Mouse (Mus musculus) limb, embryonic 12.5 days (tissue): ENCODE measurements at regions not wholly inside any gene's neighbourhood (a gene's known extent, or its start where the extent isn't known, plus 50 kb on each side); places are given as distances from the start of the nearest gene placed in this dataset.
"Not testable (repeated sequence)": the region's sequence is repeated elsewhere in the genome, so short reads cannot be mapped to it uniquely, and the experiment has no call there.

Source experiments
- ATAC-seq: fragments of 200-750 bp; cut with Nextera tagmentation; 2 replicates; pipeline ENCODE4 v1.8.0; 2017; ENCODE audit warnings: low read depth, moderate TSS enrichment; ENCODE audit not compliant: insufficient number of reproducible peaks, insufficient read depth, low FRiP score, low TSS enrichment
- H3K27ac ChIP-seq: fragments of 300-500 bp; sonication (generic); 2 replicates; pipeline ENCODE4 v1.5.1; 2016; ENCODE audit warnings: mild to moderate bottlenecking, moderate library complexity
- H3K27me3 ChIP-seq: fragments of 300-500 bp; sonication (generic); 2 replicates; pipeline ENCODE4 v1.6.1; 2016; ENCODE audit warnings: mild to moderate bottlenecking, moderate library complexity
- H3K36me3 ChIP-seq: fragments of 300-500 bp; sonication (generic); 2 replicates; pipeline ENCODE4 v1.6.1; 2016; ENCODE audit warnings: mild to moderate bottlenecking, moderate library complexity
- H3K4me1 ChIP-seq: fragments of 300-500 bp; sonication (generic); replicated peaks from 2 replicates; pipeline ENCODE4 v1.6.1; 2016
- H3K4me2 ChIP-seq: fragments of 300-500 bp; sonication (generic); 2 replicates; pipeline ENCODE4 v1.6.1; 2016; ENCODE audit warnings: mild to moderate bottlenecking, moderate library complexity
- H3K4me3 ChIP-seq: fragments of 300-500 bp; sonication (generic); replicated peaks from 2 replicates; pipeline ENCODE4 v1.5.1; 2016; ENCODE audit warnings: mild to moderate bottlenecking
- H3K9ac ChIP-seq: fragments of 300-500 bp; sonication (generic); replicated peaks from 2 replicates; pipeline ENCODE4 v1.6.1; 2016; ENCODE audit warnings: mild to moderate bottlenecking, moderate library complexity
- H3K9me3 ChIP-seq: fragments of 300-500 bp; sonication (generic); 2 replicates; pipeline ENCODE4 v1.6.1; 2016; ENCODE audit warnings: mild to moderate bottlenecking, moderate library complexity
- WGBS: fragments of 180-500 bp; shearing (Covaris S2); methylation state at CpG from one replicate; pipeline ENCODE4 v1.1.7; 2016; 5-methylcytosine and 5-hydroxymethylcytosine counted together

GRCm38 (mm10) chr12:8410410-8411341 lies 89.1 kb downstream of the Rhob start:
- H3K4me2 ChIP-seq = peak overlapping the region; percentile 11; the same call in 1 of the 2 replicates
- no peak overlapping the region for H3K4me3 ChIP-seq
- 50% methylated on average over 24 of the region's 24 CpGs for WGBS
- ATAC-seq = no peak; the same call in 1 of the 2 replicates
- H3K9me3 ChIP-seq = no peaks in the 10 kb centered on the region
- no peaks in the 10 kb centered on the region for H3K36me3 ChIP-seq
- H3K27ac ChIP-seq = no peak overlapping the region
- no peaks in the 10 kb centered on the region for H3K27me3 ChIP-seq
- 0 out of 2 replicates have a peak overlapping the region, but pooled peaks have one; percentile 12 for H3K9ac ChIP-seq
- H3K4me1 ChIP-seq = peaks cover 14% of the 10 kb centered on the region

GRCm38 (mm10) chr12:8402084-8402483 lies 88.9 kb downstream of the Hs1bp3 start:
- Histone ChIP-seq H3K4me1 (peaks cover 7% of the 10 kb centered on the region), H3K4me2 (no peak overlapping the region), H3K36me3 (no peaks in the 10 kb centered on the region), H3K27me3 (no peaks in the 10 kb centered on the region), H3K27ac (no peak overlapping the region), H3K4me3 (no peak overlapping the region), H3K9ac (no peak overlapping the region), H3K9me3 (no peaks in the 10 kb centered on the region)
- WGBS = 46% methylated on average over 5 of the region's 5 CpGs
- ATAC-seq = peak; percentile 63

DNA sequence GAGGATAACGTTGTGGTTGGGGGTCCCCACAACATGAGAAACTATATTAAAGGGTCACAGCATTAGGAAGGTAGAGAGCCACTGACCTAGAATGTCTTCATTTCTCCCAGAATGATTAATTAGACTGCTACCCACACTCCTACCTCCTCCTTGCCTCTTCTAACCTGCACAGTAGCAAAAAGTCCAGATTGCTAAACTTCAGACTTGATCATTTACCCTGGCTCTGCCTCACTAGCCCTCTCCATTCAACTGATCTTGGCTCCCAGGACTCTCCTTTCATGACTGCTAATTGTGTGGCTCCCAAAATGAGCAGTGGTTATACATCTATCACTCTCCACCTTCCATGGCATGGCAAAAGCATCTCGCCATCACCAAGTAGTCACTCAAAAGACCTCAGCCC lies 88.1 kb downstream of the Hs1bp3 start:
- H3K9me3 ChIP-seq = no peaks in the 10 kb centered on the region
- no peak overlapping the region for H3K27ac ChIP-seq
- no peaks in the 10 kb centered on the region for H3K36me3 ChIP-seq
- H3K4me1 ChIP-seq = peaks cover 7% of the 10 kb centered on the region
- no peaks in the 10 kb centered on the region for H3K27me3 ChIP-seq
- H3K4me3 ChIP-seq = no peak overlapping the region
- no peak overlapping the region for H3K4me2 ChIP-seq
- ATAC-seq = no peak
- no peak overlapping the region for H3K9ac ChIP-seq
- 96% methylated on average over 2 of the region's 2 CpGs for WGBS

- Histone ChIP-seq H3K9ac (no peak overlapping the region), H3K36me3 (no peaks in the 10 kb centered on the region), H3K4me2 (no peak overlapping the region), H3K9me3 (no peaks in the 10 kb centered on the region), H3K4me3 (no peak overlapping the region), H3K27me3 (no peaks in the 10 kb centered on the region), H3K4me1 (peaks cover 7% of the 10 kb centered on the region), H3K27ac (no peak overlapping the region)
- ATAC-seq = no peak
- WGBS = 85% methylated on average over 10 of the region's 10 CpGs
Measured at GRCm38 (mm10) chr12:8400345-8401130, 87.3 kb downstream of the Hs1bp3 start.

- Histone ChIP-seq H3K27ac (no peak overlapping the region), H3K4me1 (peaks cover 17% of the 10 kb centered on the region), H3K4me3 (no peak overlapping the region), H3K9ac (no peak overlapping the region), H3K4me2 (no peak overlapping the region), H3K36me3 (no peaks in the 10 kb centered on the region), H3K27me3 (no peaks in the 10 kb centered on the region), H3K9me3 (no peaks in the 10 kb centered on the region)
- WGBS = 77% methylated on average over 3 of the region's 3 CpGs
- no peak for ATAC-seq
Measured at GRCm38 (mm10) chr12:8398852-8399251, 85.6 kb downstream of the Hs1bp3 start.

GRCm38 (mm10) chr12:8396408-8396807 lies 83.2 kb downstream of the Hs1bp3 start:
- not testable (repeated sequence) for H3K4me3 ChIP-seq, ATAC-seq
- 94% methylated on average over 5 of the region's 6 CpGs for WGBS

GRCm38 (mm10) chr12:8394894-8395297 lies 81.7 kb downstream of the Hs1bp3 start:
- Histone ChIP-seq H3K36me3 (no peaks in the 10 kb centered on the region), H3K4me2 (no peak overlapping the region), H3K9me3 (no peaks in the 10 kb centered on the region), H3K4me3 (no peak overlapping the region), H3K27ac (peak overlapping the region; percentile 62; the same call in 1 of the 2 replicates), H3K4me1 (peaks cover 9% of the 10 kb centered on the region), H3K27me3 (no peaks in the 10 kb centered on the region), H3K9ac (no peak overlapping the region)
- peak; percentile 52; the same call in 1 of the 2 replicates for ATAC-seq
- WGBS = 58% methylated on average over 6 of the region's 6 CpGs

More at GRCm38 (mm10) chr12:8396408-8396807, 83.2 kb downstream of the Hs1bp3 start:
- H3K27me3 ChIP-seq, H3K9me3 ChIP-seq, H3K4me1 ChIP-seq, H3K27ac ChIP-seq, H3K36me3 ChIP-seq, H3K9ac ChIP-seq, H3K4me2 ChIP-seq: not testable (repeated sequence)

DNA sequence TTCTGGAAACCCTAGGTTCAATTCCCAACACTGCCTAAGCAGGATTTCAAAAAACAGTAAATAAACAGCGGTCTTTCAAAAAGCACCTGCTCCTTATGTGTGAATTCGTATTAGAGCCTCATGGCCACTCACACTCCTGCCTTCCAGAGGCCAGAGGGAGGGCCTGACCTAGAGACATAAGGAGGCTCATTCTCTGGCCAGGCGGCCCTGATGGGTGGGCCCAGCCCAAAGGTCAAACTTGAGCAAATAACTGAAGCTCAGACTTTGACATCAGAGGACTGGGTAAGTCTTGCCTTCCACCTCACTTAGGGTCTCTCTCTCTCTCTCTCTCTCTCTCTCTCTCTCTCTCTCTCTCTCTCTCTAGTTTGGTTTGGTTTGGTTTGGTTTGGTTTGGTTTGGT lies 80.7 kb downstream of the Hs1bp3 start:
- H3K27me3 ChIP-seq = no peaks in the 10 kb centered on the region
- 81% methylated on average over 3 of the region's 3 CpGs for WGBS
- no peak overlapping the region for H3K9ac ChIP-seq
- H3K27ac ChIP-seq = no peak overlapping the region
- H3K4me1 ChIP-seq = peaks cover 9% of the 10 kb centered on the region
- H3K9me3 ChIP-seq = no peaks in the 10 kb centered on the region
- no peak overlapping the region for H3K4me3 ChIP-seq
- no peak for ATAC-seq
- no peak overlapping the region for H3K4me2 ChIP-seq
- H3K36me3 ChIP-seq = no peaks in the 10 kb centered on the region
